Mouse (Mus musculus): Measurements from ENCODE around the gene Rere.

GRCm38 (mm10) chr4:150663192-150663591, 381.7 kb downstream of the Rere start:
- TF ChIP-seq CTCF (IDR thresholded peaks at IDR 0.05; ENCODE audit: low read depth) (peak; percentile 80), EP300 (IDR thresholded peaks at IDR 0.05; ENCODE audit: low read depth) (no peak)

Data from liver, embryonic 14.5 days (tissue).